Mouse (Mus musculus) liver, adult (tissue): ENCODE data around the gene Fetub.

Experiments used
- GATA4 ChIP-seq: IDR thresholded peaks from 2 replicates; pipeline ENCODE4 v1.6.1; 2014; ENCODE audit warnings: mild to moderate bottlenecking, low read length; ENCODE audit not compliant: insufficient replicate concordance

The Fetub gene

DNA sequence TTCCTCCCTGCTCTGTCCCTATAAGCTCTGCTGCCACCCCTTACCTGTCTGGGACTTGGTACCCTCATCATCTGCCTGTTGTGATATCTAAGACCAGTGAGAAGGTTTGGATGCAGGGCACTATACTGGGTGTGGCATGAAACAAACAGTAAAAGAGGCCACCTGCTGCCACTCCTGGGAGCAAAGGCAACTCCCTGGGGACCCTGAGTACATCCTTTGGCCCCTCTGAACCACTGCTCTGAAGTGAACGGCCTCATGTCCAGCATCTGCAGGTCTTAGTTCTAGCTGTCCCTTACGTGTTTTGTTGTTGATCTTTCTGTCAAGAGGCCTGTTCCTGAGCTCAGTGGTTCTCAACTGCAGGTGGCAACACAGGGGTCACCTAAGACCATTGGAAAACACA lies 20.4 kb downstream of the Fetub start:
- TF ChIP-seq GATA4: no peak

DNA sequence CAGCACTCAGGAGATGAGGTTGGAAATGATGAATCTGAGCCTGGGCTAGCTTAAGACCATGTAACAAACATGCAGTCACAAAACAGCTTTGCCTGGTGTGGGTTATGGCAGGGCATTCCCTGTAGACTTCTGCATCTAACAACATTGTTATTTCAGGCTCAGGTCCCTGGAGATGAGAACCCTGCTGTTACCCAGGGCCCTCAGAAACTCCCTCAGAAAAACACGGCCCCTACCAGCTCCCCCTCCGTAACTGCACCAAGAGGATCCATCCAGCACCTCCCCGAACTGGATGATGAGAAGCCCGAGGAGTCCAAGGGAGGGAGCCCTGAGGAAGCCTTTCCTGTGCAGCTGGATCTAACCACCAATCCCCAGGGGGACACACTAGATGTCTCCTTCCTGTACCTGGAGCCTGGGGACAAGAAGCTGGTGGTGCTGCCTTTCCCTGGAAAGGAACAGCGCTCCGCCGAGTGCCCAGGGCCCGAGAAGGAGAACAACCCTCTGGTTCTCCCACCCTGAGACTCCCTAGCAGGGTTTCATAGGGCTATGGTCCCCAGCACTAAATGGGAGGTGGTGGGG lies 21.1 kb downstream of the Fetub start:
- TF ChIP-seq GATA4: no peak

DNA sequence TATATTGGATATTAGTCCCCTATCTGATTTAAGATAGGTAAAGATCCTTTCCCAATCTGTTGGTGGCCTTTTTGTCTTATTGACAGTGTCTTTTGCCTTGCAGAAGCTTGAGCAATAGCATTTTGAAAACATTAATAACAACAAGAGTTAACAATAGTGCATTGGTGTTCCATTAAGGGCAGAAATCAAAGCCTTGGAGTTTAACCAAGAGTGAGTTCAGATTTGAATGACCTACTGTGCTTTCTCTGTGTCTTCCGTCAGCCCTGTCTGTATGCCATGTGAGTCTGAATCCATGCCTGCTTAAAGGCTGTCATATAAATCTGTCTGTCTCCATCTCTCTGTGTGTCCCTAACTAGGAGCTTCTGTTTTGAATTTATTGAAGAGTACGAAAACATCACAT lies 29.2 kb downstream of the Fetub start:
- no peak for TF ChIP-seq GATA4

GRCm38 (mm10) chr16:22950840-22951395 lies 32.8 kb downstream of the Fetub start, which contains the start of gene Hrg:
Gene Hrg, plus strand, starts transcription at chr16:22951072.
- peak; percentile 24; the same call in 1 of the 2 replicates for TF ChIP-seq GATA4

DNA sequence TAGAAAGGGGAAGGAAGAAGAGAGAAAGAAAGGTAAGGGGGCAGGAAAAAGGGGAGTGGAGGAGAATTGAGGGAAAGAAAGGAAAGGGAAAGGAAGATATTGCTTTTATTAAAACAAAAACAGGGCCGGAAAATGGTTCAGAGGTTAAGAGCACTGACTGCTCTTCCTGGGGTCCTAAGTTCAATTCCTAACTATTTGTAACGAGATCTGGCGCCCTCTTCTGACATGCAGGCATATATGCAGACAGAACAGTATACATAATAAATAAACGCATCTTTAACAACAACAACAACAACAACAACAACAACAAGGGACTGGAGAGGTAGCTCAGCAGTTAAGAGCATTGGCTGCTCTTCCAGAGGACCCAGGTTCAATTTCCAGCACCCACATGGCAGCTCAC lies 34.9 kb downstream of the Fetub start:
- TF ChIP-seq GATA4: no peak

GRCm38 (mm10) chr16:22955397-22956084 lies 37.4 kb downstream of the Fetub start:
- TF ChIP-seq GATA4: no peak

DNA sequence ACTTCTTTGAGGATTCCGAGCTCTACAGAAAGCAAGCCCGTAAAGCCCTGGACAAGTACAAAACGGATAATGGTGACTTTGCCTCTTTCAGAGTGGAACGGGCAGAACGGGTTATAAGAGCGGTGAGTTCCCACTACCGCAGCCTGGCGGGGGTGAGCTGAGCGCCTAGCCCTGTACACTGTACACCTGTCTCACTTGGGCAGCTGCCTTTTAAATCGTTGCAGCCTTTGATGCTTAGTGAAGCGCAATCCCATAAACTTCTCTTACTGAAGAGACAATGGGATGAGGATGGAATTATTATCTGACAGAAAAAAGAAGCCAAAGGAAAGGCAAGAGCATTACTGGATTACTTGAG lies 37.9 kb downstream of the Fetub start:
- no peak for TF ChIP-seq GATA4

DNA sequence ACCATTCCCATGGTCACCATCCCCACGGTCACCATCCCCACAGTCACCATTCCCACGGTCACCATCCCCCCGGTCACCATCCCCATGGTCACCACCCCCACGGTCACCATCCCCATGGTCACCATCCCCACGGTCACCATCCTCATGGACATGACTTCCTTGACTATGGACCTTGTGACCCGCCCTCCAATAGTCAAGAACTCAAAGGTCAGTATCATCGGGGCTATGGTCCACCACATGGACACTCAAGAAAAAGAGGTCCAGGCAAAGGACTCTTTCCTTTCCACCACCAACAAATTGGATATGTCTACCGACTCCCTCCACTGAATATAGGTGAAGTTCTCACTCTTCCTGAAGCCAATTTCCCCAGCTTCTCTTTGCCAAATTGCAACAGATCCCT lies 42.9 kb downstream of the Fetub start:
- TF ChIP-seq GATA4: no peak

- no peak for TF ChIP-seq GATA4
Measured at GRCm38 (mm10) chr16:22962256-22962655, 44.1 kb downstream of the Fetub start.

GRCm38 (mm10) chr16:22963293-22963692 lies 45.2 kb downstream of the Fetub start:
- no peak for TF ChIP-seq GATA4

DNA sequence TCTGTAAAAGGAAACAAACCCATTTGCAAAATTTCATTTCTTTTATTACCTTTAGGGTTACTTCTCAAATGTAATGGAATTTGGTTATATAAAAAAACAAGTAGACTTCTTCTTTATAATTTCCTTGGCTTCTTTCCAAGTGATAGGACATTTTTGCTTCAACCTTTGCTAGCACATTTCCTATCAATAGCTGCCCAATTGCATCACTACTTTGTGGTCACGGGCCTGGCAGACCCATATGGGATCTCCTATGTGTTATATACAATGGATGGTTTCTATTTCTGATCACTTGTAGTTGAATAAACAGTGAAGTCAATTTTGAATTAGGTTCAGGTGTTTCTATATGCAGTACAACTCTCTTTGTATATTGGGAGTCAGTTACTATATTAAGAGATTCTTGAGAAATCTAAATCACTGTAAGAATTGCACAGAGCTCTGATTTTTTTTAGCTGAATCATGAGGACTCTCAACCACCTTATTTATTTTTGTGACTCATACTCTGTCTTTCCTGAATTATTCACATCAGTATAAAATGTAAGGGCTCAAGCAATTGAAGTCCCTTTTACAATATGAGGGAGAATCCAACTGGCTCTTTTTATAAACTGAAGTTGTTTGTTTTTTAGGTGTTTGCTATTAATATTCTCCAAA lies 49.4 kb downstream of the Fetub start:
- no peak for TF ChIP-seq GATA4
